Mouse (Mus musculus): ENCODE data around the gene Prkcb.

- TF ChIP-seq MAX (IDR thresholded peaks at IDR 0.05) = no peak
- no peak for TF ChIP-seq CTCF (IDR thresholded peaks at IDR 0.05; ENCODE audit: control insufficient read depth, insufficient read depth, insufficient read length)
Measured at GRCm38 (mm10) chr7:122287217-122287616, 1.3 kb upstream of the Prkcb start.
